In the genomic region with DNA sequence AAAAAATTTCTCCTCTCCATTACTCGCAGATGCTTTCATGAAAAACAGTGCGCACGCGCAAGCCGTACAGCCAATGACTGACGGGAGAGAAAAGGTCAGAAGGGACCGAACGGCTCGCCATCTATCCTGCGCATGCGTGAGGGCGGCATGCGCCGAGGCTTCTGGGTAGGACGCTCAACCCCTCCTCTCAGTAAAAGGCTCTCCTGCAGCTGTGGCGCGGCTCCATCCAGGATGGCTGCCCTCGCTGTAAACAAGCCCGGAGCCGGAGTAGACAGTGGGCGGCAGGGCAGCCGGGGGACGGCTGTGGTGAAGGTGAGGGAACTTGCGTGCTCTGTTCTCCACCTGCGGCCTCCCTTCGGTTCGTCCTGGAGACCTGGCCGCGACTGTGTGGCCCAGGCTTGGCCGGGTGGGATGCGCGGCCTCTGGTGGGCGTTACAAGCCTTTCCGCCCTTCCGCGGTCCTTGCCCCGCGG, we compare ENCODE assay signal across 8 mouse cellular contexts. TPM values are rescaled to one million over a fixed set of nuclear protein-coding genes. Genes with fewer than 3 reads are reported as not detected.
A peak's percentile ranks its signal among the peaks of the same experiment; 100 is the strongest.
DNase-seq lines count a peak whose midpoint lies in the region; ATAC-seq and TF ChIP-seq lines count a peak whose summit lies in the region.

A gene (plus strand): TSS at position 148 of the 472 bp plus-strand sequence.

- peak; percentile 92 to 93 for DNase-seq in CD8-positive naive resting alpha-beta T cell, adult 2 months (ENCODE audit: low read depth in 2 of 2, low spot score in 2 of 2)
- DNase-seq in c-Kit-positive CD71-negative TER-119-negative erythroid progenitor cells, embryonic 14.5 days (ENCODE audit: low read depth): peak; percentile 99
- DNase-seq in forebrain, embryonic 10.5 days (ENCODE audit: extremely low spot score, low spot score): peak; percentile 96
- peak; percentile 99 for DNase-seq in kidney, postnatal 25 days
- DNase-seq in liver, embryonic 14.5 days (ENCODE audit: low read depth in 3 of 3, low spot score in 3 of 3): peak; percentile 98
- peak; percentile 98 for DNase-seq in neural tube, embryonic 11.5 days (ENCODE audit: low spot score)
- DNase-seq in stomach, postnatal 0 days (ENCODE audit: low spot score): peak; percentile 96

- peaks cover 49% of the 10 kb centered on the region for H3K36me3 ChIP-seq in forebrain, embryonic 10.5 days (replicated peaks)
- H3K36me3 ChIP-seq in heart, embryonic 15.5 days: no peaks in the 10 kb centered on the region; the same call in 1 of the 2 replicates
- peaks cover 5% of the 10 kb centered on the region for H3K36me3 ChIP-seq in liver, embryonic 14.5 days (replicated peaks; ENCODE audit: control insufficient read depth, insufficient read depth, low read depth)
- no peaks in the 10 kb centered on the region for H3K36me3 ChIP-seq in neural tube, embryonic 11.5 days (ENCODE audit: control insufficient read depth, insufficient read depth, low read length)
- H3K36me3 ChIP-seq in stomach, postnatal 0 days (ENCODE audit: control insufficient read depth, insufficient read depth, low read length): no peaks in the 10 kb centered on the region

- peak within 1 kb of the TSS; percentile 71 for H3K4me2 ChIP-seq in heart, embryonic 15.5 days
- peak within 1 kb of the TSS; percentile 84 for H3K4me2 ChIP-seq in liver, embryonic 14.5 days (ENCODE audit: low read depth)
- H3K4me2 ChIP-seq in neural tube, embryonic 11.5 days (ENCODE audit: low read depth): peak within 1 kb of the TSS; percentile 69
- peak within 1 kb of the TSS; percentile 78 for H3K4me2 ChIP-seq in stomach, postnatal 0 days (replicated peaks; ENCODE audit: low read depth)

- peak; percentile 72 for TF ChIP-seq CTCF in liver, embryonic 14.5 days (IDR thresholded peaks at IDR 0.05; ENCODE audit: low read depth)
- peak; percentile 63 for TF ChIP-seq CTCF in stomach, postnatal 0 days (IDR thresholded peaks at IDR 0.05; ENCODE audit: low read depth)

- H3K4me1 ChIP-seq in forebrain, embryonic 10.5 days: peaks cover 25% of the 10 kb centered on the region
- H3K4me1 ChIP-seq in heart, embryonic 15.5 days (replicated peaks): peaks cover 16% of the 10 kb centered on the region
- peaks cover 2 to 3% of the 10 kb centered on the region in 2 experiments; a peak in 3 of 4 replicates for H3K4me1 ChIP-seq in liver, embryonic 14.5 days (replicated peaks; ENCODE audit: control insufficient read depth in 2 of 2, insufficient read depth in 2 of 2, low read length in 1 of 2)
- peaks cover 9% of the 10 kb centered on the region; the same call in 1 of the 2 replicates for H3K4me1 ChIP-seq in neural tube, embryonic 11.5 days (ENCODE audit: control insufficient read depth, insufficient read depth, low read length)
- H3K4me1 ChIP-seq in stomach, postnatal 0 days (replicated peaks; ENCODE audit: control insufficient read depth, insufficient read depth): peaks cover 2% of the 10 kb centered on the region; the same call in 1 of the 2 replicates

- H3K9ac ChIP-seq in heart, embryonic 15.5 days: peak within 1 kb of the TSS; percentile 90
- peak within 1 kb of the TSS; percentile 90 for H3K9ac ChIP-seq in liver, embryonic 14.5 days (replicated peaks)
- H3K9ac ChIP-seq in neural tube, embryonic 11.5 days (ENCODE audit: low read length): peak within 1 kb of the TSS; percentile 81
- H3K9ac ChIP-seq in stomach, postnatal 0 days (ENCODE audit: low read length): peak within 1 kb of the TSS; percentile 85

- TF ChIP-seq EP300 in liver, embryonic 14.5 days (IDR thresholded peaks at IDR 0.05; ENCODE audit: low read depth): no peak
- no peak for TF ChIP-seq EP300 in stomach, postnatal 0 days (optimal IDR thresholded peaks at IDR 0.05)

- peak within 1 kb of the TSS; percentile 87 for H3K4me3 ChIP-seq in forebrain, embryonic 10.5 days
- peak within 1 kb of the TSS; percentile 97 for H3K4me3 ChIP-seq in heart, embryonic 15.5 days
- peak within 1 kb of the TSS; percentile 84 to 88 for H3K4me3 ChIP-seq in liver, embryonic 14.5 days (ENCODE audit: insufficient read depth in 1 of 2, low read depth in 2 of 2, low read length in 2 of 2)
- H3K4me3 ChIP-seq in neural tube, embryonic 11.5 days (ENCODE audit: low read depth, low read length): peak within 1 kb of the TSS; percentile 80
- H3K4me3 ChIP-seq in stomach, postnatal 0 days (ENCODE audit: low read depth, low read length): peak within 1 kb of the TSS; percentile 92

- peak; percentile 99 for ATAC-seq in heart, embryonic 15.5 days (replicated peaks; ENCODE audit: insufficient number of reproducible peaks, insufficient read depth, low FRiP score, low read depth)
- peak; percentile 98 for ATAC-seq in liver, embryonic 14.5 days (ENCODE audit: insufficient read depth)
- peak; percentile 98 for ATAC-seq in neural tube, embryonic 11.5 days (ENCODE audit: insufficient read depth, low FRiP score, low TSS enrichment)
- ATAC-seq in stomach, postnatal 0 days (ENCODE audit: low FRiP score, low TSS enrichment): peak; percentile 100

- no peaks in the 10 kb centered on the region for H3K9me3 ChIP-seq in forebrain, embryonic 10.5 days
- no peaks in the 10 kb centered on the region for H3K9me3 ChIP-seq in heart, embryonic 15.5 days (replicated peaks)
- H3K9me3 ChIP-seq in liver, embryonic 14.5 days (ENCODE audit: control insufficient read depth, low read length): no peaks in the 10 kb centered on the region
- no peaks in the 10 kb centered on the region for H3K9me3 ChIP-seq in neural tube, embryonic 11.5 days (ENCODE audit: control insufficient read depth, low read length)
- no peaks in the 10 kb centered on the region for H3K9me3 ChIP-seq in stomach, postnatal 0 days (ENCODE audit: control insufficient read depth, low read length)

- peak within 1 kb of the TSS; percentile 94 for H3K27ac ChIP-seq in forebrain, embryonic 10.5 days
- peak within 1 kb of the TSS; percentile 84 for H3K27ac ChIP-seq in heart, embryonic 15.5 days
- peak within 1 kb of the TSS; percentile 87 for H3K27ac ChIP-seq in liver, embryonic 14.5 days
- H3K27ac ChIP-seq in neural tube, embryonic 11.5 days (ENCODE audit: low read depth, low read length): peak within 1 kb of the TSS; percentile 63
- H3K27ac ChIP-seq in stomach, postnatal 0 days (replicated peaks): peak within 1 kb of the TSS; percentile 89

- WGBS in forebrain, embryonic 10.5 days: under 1% methylated on average over 38 of the region's 38 CpGs
- WGBS in heart, embryonic 15.5 days: under 1% methylated on average over 38 of the region's 38 CpGs
- under 1% methylated on average over 38 of the region's 38 CpGs for WGBS in liver, embryonic 14.5 days (ENCODE audit: insufficient replicate concordance)
- under 1% methylated on average over 38 of the region's 38 CpGs for WGBS in neural tube, embryonic 11.5 days
- WGBS in stomach, postnatal 0 days: 2% methylated on average over 38 of the region's 38 CpGs

- H3K27me3 ChIP-seq in forebrain, embryonic 10.5 days (ENCODE audit: poor library complexity, severe bottlenecking): no peaks in the 10 kb centered on the region
- H3K27me3 ChIP-seq in heart, embryonic 15.5 days: no peaks in the 10 kb centered on the region
- H3K27me3 ChIP-seq in liver, embryonic 14.5 days (ENCODE audit: control insufficient read depth, insufficient read depth, low read length): no peaks in the 10 kb centered on the region
- H3K27me3 ChIP-seq in neural tube, embryonic 11.5 days (ENCODE audit: control insufficient read depth, insufficient read depth, low read length): no peaks in the 10 kb centered on the region
- no peaks in the 10 kb centered on the region for H3K27me3 ChIP-seq in stomach, postnatal 0 days (ENCODE audit: control insufficient read depth, insufficient read depth, low read length)

RNA-seq across cellular contexts. Expression of the gene that starts here (rescaled TPM):
- 18.0 and 18.7 TPM in 2 replicates for polyA plus RNA-seq in forebrain, embryonic 10.5 days (2016; fragmentation: Nextera tagmentation; extraction: Ambion mirVana)
- polyA plus RNA-seq in heart, embryonic 15.5 days (2015; fragmentation: Nextera tagmentation; extraction: Ambion mirVana): 12.9 and 13.6 TPM in 2 replicates
- polyA plus RNA-seq in liver, embryonic 14.5 days (2012; rRNA removed): 3.2 and 5.1 TPM in 2 replicates
- polyA plus RNA-seq in liver, embryonic 14.5 days (2014; fragmentation: Nextera tagmentation; extraction: Ambion mirVana): 10.0 and 10.4 TPM in 2 replicates
- 25.2 and 27.5 TPM in 2 replicates for polyA plus RNA-seq in neural tube, embryonic 11.5 days (2014; fragmentation: Nextera tagmentation; extraction: Ambion mirVana)
- 8.2 and 8.4 TPM in 2 replicates for polyA plus RNA-seq in stomach, postnatal 0 days (2015; fragmentation: Nextera tagmentation; extraction: Ambion mirVana)

Comparison
In these comparisons a context has a peak if more than half of its experiments do, and no peak if none do; other contexts are left out.
1. Peak in every context shown above with its lines: DNase-seq, ATAC-seq, H3K4me3 ChIP-seq and H3K27ac ChIP-seq.